Mouse (Mus musculus) olfactory bulb, adult 2 months (tissue): ENCODE results near the gene Nrg3.

ENCODE experiments used
- CTCF ChIP-seq: fragments of 200-500 bp; IDR thresholded peaks from 2 replicates; pipeline ENCODE4 v1.5.1; 2012; ENCODE audit warnings: low read depth, mild to moderate bottlenecking, low read length, moderate library complexity; ENCODE audit not compliant: insufficient read depth
- POLR2A ChIP-seq: fragments of 200-500 bp; IDR thresholded peaks from 2 replicates; pipeline ENCODE4 v1.6.1; 2012; ENCODE audit warnings: mild to moderate bottlenecking, low read depth, low read length, moderate library complexity; ENCODE audit not compliant: insufficient read depth

DNA sequence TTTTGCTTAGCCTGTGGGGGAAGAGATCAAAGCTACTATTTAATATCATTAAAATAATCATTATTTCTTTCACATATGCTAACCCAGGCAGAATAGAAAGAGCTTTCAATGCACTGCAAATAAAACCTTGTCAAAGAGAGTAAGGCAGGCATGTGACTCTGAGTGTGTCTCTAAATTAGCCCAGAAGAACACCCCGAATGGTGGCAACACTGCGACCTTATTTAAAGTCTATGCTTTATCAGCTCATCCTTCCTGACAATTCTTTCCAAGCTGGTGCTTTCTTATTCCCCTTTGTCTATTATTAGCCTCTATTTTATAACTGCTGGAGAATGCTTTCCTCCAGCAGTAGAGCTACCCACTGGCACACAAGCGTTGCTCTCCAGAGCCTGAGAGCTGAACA, 475.0 kb downstream of the Nrg3 start:
- no peak for TF ChIP-seq POLR2A
- no peak for TF ChIP-seq CTCF
